Mouse (Mus musculus) urinary bladder, postnatal 10 days (tissue): ENCODE data around the gene Exosc10.

Experiments
- DNase-seq: peaks from one replicate; pipeline ENCODE4 v3.0.0; 2022; ENCODE audit warnings: low spot score

Exosc10 gene

GRCm38 (mm10) chr4:148607758-148608157, 49.5 kb downstream of the Exosc10 start:
- DNase-seq: peak; percentile 59

GRCm38 (mm10) chr4:148609805-148610204, 51.6 kb downstream of the Exosc10 start:
- no peak for DNase-seq

- DNase-seq: no peak
Observed at GRCm38 (mm10) chr4:148610631-148611364, 52.6 kb downstream of the Exosc10 start.

- DNase-seq: no peak
Observed at GRCm38 (mm10) chr4:148612557-148612956, 54.3 kb downstream of the Exosc10 start.

GRCm38 (mm10) chr4:148613738-148614137, 55.5 kb downstream of the Exosc10 start:
- DNase-seq: no peak

- DNase-seq: no peak
Observed at GRCm38 (mm10) chr4:148619805-148620204, 61.6 kb downstream of the Exosc10 start.

GRCm38 (mm10) chr4:148620718-148621117, 62.5 kb downstream of the Exosc10 start:
- no peak for DNase-seq

- no peak for DNase-seq
Observed at GRCm38 (mm10) chr4:148622485-148622884, 64.3 kb downstream of the Exosc10 start.

GRCm38 (mm10) chr4:148623609-148624008, 65.4 kb downstream of the Exosc10 start:
- DNase-seq: no peak

- DNase-seq: no peak
Observed at GRCm38 (mm10) chr4:148625010-148625409, 66.8 kb downstream of the Exosc10 start.

GRCm38 (mm10) chr4:148625756-148626622, 67.8 kb downstream of the Exosc10 start:
- no peak for DNase-seq

GRCm38 (mm10) chr4:148626623-148627185, 68.5 kb downstream of the Exosc10 start, which contains the start of gene Tardbp:
TSS of gene Tardbp (minus strand) at chr4:148627019.
- peak; percentile 94 for DNase-seq

- no peak for DNase-seq
Observed at GRCm38 (mm10) chr4:148627246-148627645, 69.0 kb downstream of the Exosc10 start.
